Mouse (Mus musculus): ENCODE measurements around the gene B4galnt1. TPM values are rescaled to one million over a fixed set of nuclear protein-coding genes. Genes with fewer than 3 reads are reported as not detected.
"Not testable (repeated sequence)": the region's sequence is repeated elsewhere in the genome, so short reads cannot be mapped to it uniquely, and the experiment has no call there.

B4galnt1 gene
- total and polyA plus RNA-seq, 2 experiments from 2014 or later: 87.8 to 94.4 TPM

DNA sequence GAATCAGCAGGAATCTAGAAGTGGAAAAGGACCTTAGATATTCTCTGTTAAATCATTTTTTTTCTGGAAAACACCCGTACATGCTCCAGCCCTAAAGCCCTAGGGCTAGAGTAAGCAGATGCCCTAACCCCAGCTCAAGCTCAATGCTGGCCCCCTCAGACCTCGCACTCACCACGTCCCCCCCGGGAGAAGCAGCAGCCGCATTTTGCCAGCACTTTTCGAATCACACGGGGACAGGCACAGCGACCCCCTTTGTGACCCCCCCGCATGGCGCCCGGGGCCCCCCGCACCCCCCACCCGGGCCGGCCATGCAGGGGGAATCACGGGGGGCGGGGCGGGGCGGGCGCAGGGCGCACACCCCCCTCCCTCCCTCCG is 23.0 kb downstream of the B4galnt1 start:
- Histone ChIP-seq H3K4me2 (ENCODE audit: low read depth) (peak overlapping the region; percentile 99), H3K4me1 (ENCODE audit: insufficient read depth) (peaks cover 15% of the 10 kb centered on the region; the same call in 1 of the 2 replicates), H3K27me3 (ENCODE audit: insufficient read depth, low read length) (no peaks in the 10 kb centered on the region), H3K9me3 (ENCODE audit: low read length) (no peaks in the 10 kb centered on the region), H3K4me3 (ENCODE audit: low read depth, low read length) (peak overlapping the region; percentile 64), H3K27ac (ENCODE audit: low read depth, low read length) (peak overlapping the region; percentile 70), H3K36me3 (ENCODE audit: insufficient read depth) (peaks cover 27% of the 10 kb centered on the region), H3K9ac (peak overlapping the region; percentile 80)
- 4% methylated on average over 14 of the region's 21 CpGs for WGBS
- ATAC-seq: no peak
- no peak for DNase-seq
- TF ChIP-seq CTCF (IDR thresholded peaks at IDR 0.05; ENCODE audit: low read depth): no peak

DNA sequence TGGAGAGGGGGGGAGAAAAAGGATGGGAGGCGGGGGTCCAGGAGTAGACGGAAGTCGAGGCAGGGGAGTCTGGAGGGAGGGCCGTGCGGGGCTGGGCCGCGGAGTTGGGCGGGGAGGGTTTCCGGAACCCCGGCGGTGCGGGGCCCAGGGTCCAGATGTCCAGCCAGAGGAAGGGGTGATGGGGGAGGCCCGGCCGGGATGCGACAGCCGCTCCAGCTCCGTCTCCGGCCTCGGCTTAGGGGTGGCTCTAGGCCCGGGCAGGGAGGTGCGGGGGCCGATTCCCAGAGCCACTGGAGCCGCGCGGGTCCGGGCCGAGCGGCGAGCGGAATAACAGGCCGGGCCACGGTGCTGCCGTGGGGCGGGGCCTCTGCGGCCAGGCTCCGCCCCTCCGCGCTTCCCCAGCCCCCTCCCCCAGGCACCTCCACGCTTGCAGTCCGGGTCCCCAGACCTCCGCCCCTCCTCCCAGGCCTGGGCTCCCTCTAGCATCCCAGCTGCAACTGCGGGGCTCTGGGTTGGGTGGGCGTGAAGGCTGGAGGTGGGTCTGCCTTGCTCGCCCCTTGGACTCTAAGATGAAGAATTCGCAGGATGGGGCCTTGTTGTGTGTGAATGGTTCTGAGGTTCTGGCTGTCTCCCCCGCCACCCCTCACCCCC is 23.6 kb downstream of the B4galnt1 start:
- peak; percentile 79 for ATAC-seq
- Histone ChIP-seq H3K27me3 (ENCODE audit: insufficient read depth, low read length) (no peaks in the 10 kb centered on the region), H3K4me3 (ENCODE audit: low read depth, low read length) (peak overlapping the region; percentile 64), H3K27ac (ENCODE audit: low read depth, low read length) (peak overlapping the region; percentile 70), H3K36me3 (ENCODE audit: insufficient read depth) (peaks cover 30% of the 10 kb centered on the region), H3K9me3 (ENCODE audit: low read length) (no peaks in the 10 kb centered on the region), H3K4me1 (ENCODE audit: insufficient read depth) (peaks cover 15% of the 10 kb centered on the region; the same call in 1 of the 2 replicates), H3K4me2 (ENCODE audit: low read depth) (peak overlapping the region; percentile 99), H3K9ac (peak overlapping the region; percentile 80)
- DNase-seq: peak; percentile 69
- WGBS: under 1% methylated on average over 36 of the region's 46 CpGs
- no peak for TF ChIP-seq CTCF (IDR thresholded peaks at IDR 0.05; ENCODE audit: low read depth)

DNA sequence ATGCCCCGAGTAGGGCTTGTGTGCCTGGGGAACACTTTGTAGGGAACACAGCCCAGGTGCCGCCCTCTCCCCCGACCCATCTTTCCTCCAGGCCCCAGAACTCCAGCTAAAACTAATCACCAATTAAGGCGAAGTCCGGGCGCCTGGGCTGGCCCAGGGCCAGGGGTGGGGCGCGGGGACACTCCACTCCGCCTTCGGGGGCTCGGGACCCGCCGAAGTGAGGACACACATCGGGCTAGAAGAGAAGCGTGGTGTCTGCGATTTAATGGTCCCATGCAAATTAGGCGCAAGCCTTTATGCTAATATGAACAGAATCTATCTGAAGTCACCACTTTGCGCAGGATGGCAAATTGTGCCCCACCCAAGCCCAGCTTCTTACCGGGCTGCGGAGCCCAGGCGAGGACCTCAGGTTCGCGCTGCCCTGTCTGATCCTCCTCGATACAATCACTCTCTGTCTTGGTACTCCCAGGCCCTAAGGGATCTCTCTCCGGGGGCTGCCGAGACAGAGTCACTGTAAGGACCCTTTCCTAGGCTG is 24.2 kb downstream of the B4galnt1 start:
- TF ChIP-seq CTCF (IDR thresholded peaks at IDR 0.05; ENCODE audit: low read depth): no peak
- WGBS: 2% methylated on average over 26 of the region's 26 CpGs
- peaks cover 15% of the 10 kb centered on the region for H3K4me1 ChIP-seq (ENCODE audit: insufficient read depth)
- H3K9ac ChIP-seq: peak overlapping the region; percentile 80
- H3K9me3 ChIP-seq (ENCODE audit: low read length): no peaks in the 10 kb centered on the region
- peak overlapping the region; percentile 99 for H3K4me2 ChIP-seq (ENCODE audit: low read depth)
- peak overlapping the region; percentile 70 for H3K27ac ChIP-seq (ENCODE audit: low read depth, low read length)
- H3K27me3 ChIP-seq (ENCODE audit: insufficient read depth, low read length): no peaks in the 10 kb centered on the region
- ATAC-seq: peak; percentile 3
- peaks cover 30% of the 10 kb centered on the region for H3K36me3 ChIP-seq (ENCODE audit: insufficient read depth)
- peak; percentile 51 for DNase-seq
- H3K4me3 ChIP-seq (ENCODE audit: low read depth, low read length): peak overlapping the region; percentile 64

DNA sequence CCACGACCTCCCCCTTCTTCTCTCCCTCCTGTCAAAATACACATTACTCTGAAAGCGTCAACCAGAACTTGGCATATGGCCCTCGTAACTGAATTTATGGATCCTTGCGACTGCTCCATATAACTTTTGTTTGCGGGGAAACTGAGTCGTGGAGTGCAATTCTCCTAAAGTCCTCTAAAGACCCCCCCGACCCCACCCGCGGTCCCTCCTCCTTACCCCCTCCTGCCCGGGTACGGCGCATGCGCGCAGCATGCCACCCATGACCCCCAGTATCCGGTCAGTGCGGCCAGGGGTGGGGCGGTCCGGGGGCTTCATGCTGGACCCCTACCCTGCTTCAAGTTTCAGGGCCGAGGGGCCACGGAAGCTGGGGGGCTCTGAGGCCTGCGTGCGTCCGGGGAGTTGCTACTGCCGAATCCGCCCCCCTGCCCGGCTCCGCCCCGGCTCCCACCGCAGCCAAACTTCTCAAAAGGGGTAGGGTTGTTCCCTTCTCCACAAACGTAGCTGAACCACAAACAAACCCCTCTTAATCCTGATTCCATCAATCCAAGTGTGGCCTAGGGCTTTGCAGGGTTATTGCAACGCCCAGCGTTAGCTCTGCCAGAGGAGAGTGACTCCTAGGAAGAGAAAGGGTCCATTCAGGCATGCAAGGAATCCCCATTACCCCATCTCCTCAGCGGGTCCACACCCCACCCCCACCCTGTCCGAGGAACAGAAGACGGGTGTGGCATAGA is 24.8 kb downstream of the B4galnt1 start, which contains the start of gene Arhgef25:
TSS of gene Arhgef25 (minus strand) at position 433 of the 731 bp plus-strand sequence.
- no peak for ATAC-seq
- peaks cover 15% of the 10 kb centered on the region for H3K4me1 ChIP-seq (ENCODE audit: insufficient read depth)
- peak within 1 kb of the TSS; percentile 99 for H3K4me2 ChIP-seq (ENCODE audit: low read depth)
- H3K36me3 ChIP-seq (ENCODE audit: insufficient read depth): peaks cover 30% of the 10 kb centered on the region
- TF ChIP-seq CTCF (IDR thresholded peaks at IDR 0.05; ENCODE audit: low read depth): no peak
- H3K9ac ChIP-seq: peak within 1 kb of the TSS; percentile 80
- WGBS: 4% methylated on average over 34 of the region's 35 CpGs
- peak within 1 kb of the TSS; percentile 70 for H3K27ac ChIP-seq (ENCODE audit: low read depth, low read length)
- H3K9me3 ChIP-seq (ENCODE audit: low read length): no peaks in the 10 kb centered on the region
- DNase-seq: peak; percentile 38
- peak within 1 kb of the TSS; percentile 64 for H3K4me3 ChIP-seq (ENCODE audit: low read depth, low read length)
- no peaks in the 10 kb centered on the region for H3K27me3 ChIP-seq (ENCODE audit: insufficient read depth, low read length)

- Histone ChIP-seq H3K27me3 (ENCODE audit: insufficient read depth, low read length) (no peaks in the 10 kb centered on the region), H3K4me1 (ENCODE audit: insufficient read depth) (peaks cover 15% of the 10 kb centered on the region), H3K27ac (ENCODE audit: low read depth, low read length) (no peak overlapping the region), H3K4me2 (ENCODE audit: low read depth) (0 out of 2 replicates have a peak overlapping the region, but pooled peaks have one; percentile 99), H3K9ac (no peak overlapping the region), H3K9me3 (ENCODE audit: low read length) (no peaks in the 10 kb centered on the region), H3K36me3 (ENCODE audit: insufficient read depth) (peaks cover 30% of the 10 kb centered on the region), H3K4me3 (ENCODE audit: low read depth, low read length) (no peak overlapping the region)
- DNase-seq: no peak
- no peak for TF ChIP-seq CTCF (IDR thresholded peaks at IDR 0.05; ENCODE audit: low read depth)
- WGBS: 30% methylated on average over 14 of the region's 14 CpGs
- ATAC-seq: no peak
Measured at GRCm38 (mm10) chr10:127190398-127191190, 25.6 kb downstream of the B4galnt1 start.

GRCm38 (mm10) chr10:127191191-127192056 is 26.4 kb downstream of the B4galnt1 start:
- no peak for TF ChIP-seq CTCF (IDR thresholded peaks at IDR 0.05; ENCODE audit: low read depth)
- ATAC-seq (no peak), DNase-seq (no peak)
- Histone ChIP-seq H3K27me3 (ENCODE audit: insufficient read depth, low read length) (no peaks in the 10 kb centered on the region), H3K9ac (no peak overlapping the region), H3K4me3 (ENCODE audit: low read depth, low read length) (no peak overlapping the region), H3K9me3 (ENCODE audit: low read length) (no peaks in the 10 kb centered on the region), H3K4me2 (ENCODE audit: low read depth) (no peak overlapping the region), H3K36me3 (ENCODE audit: insufficient read depth) (peaks cover 30% of the 10 kb centered on the region), H3K27ac (ENCODE audit: low read depth, low read length) (no peak overlapping the region), H3K4me1 (ENCODE audit: insufficient read depth) (peaks cover 15% of the 10 kb centered on the region)
- 78% methylated on average over 19 of the region's 19 CpGs for WGBS

DNA sequence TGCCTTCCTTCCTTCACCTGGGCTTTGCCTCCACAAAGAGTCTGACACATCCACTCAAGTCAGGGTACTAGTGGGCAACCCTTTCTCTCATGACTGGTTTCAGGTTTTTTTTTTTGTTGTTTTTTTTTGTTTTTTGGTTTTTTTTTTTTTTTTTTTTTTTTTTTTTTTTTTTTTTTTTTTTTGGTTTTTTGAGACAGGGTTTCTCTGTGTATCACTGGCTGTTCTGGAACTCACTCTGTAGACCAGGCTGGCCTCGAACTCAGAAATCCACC is 27.0 kb downstream of the B4galnt1 start:
- not testable (repeated sequence) for H3K4me3 ChIP-seq (ENCODE audit: low read depth, low read length); H3K4me2 ChIP-seq (ENCODE audit: low read depth); H3K9ac ChIP-seq; H3K27me3 ChIP-seq (ENCODE audit: insufficient read depth, low read length); DNase-seq; H3K9me3 ChIP-seq (ENCODE audit: low read length); H3K27ac ChIP-seq (ENCODE audit: low read depth, low read length); ATAC-seq
- WGBS: 88% methylated on average over 1 of the region's 1 CpGs
- Histone ChIP-seq H3K4me1 (ENCODE audit: insufficient read depth) (peaks cover 15% of the 10 kb centered on the region), H3K36me3 (ENCODE audit: insufficient read depth) (peaks cover 30% of the 10 kb centered on the region)
